Mouse (Mus musculus) kidney, adult 2 months (tissue): Measurements from ENCODE around the gene Rrp9.

Experiments used
- CTCF ChIP-seq: fragments of 200-500 bp; conservative IDR thresholded peaks from 2 replicates; pipeline ENCODE4 v1.5.1; 2011; ENCODE audit warnings: low read depth, mild to moderate bottlenecking, control low read depth, low read length, moderate library complexity, mixed read lengths; ENCODE audit not compliant: insufficient read depth, insufficient read length
- POLR2A ChIP-seq: fragments of 200-500 bp; IDR thresholded peaks from one replicate; pipeline ENCODE4 v1.6.1; 2011; ENCODE audit warnings: low read depth, low read length, control low read depth

DNA sequence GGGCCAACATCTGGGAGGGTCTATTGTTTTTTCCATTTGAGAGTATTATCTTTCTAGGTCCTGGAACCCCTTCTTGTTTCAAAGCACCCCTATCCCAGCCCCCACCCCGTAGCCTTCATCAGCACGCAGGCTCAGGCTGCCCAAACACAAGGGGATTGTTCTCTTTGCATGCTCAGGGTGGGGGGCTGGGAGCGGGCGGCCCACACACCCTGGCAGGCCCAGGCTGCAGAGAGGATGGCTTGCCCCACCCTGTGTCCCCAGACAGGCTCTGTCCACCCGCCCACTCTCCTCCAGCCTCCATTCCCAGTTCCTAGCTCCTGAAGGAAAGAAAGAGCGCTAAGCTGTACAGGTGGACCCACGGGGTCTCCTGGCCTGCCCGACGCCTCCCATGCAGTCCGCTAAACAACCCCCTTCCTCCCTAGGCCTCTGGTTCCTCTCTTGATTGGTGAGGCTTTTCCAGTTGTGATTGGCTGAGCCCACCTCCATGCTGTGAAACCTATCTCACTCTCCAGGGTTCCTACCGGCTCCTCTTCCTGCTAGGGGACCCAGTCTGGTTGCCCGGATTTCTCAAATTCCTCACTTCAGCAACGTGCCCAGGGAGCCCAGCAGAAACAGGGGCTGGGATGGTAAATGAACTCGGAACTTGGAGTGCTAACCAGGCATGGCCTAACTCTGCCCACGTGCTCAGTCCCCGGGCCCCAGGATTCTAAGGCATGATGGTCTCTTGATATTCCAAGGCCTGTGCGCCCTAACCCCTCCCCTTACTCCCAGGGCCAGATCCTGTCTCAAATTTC, 20.7 kb upstream of the Rrp9 start:
- TF ChIP-seq CTCF (no peak), POLR2A (no peak)
